In the genomic region with DNA sequence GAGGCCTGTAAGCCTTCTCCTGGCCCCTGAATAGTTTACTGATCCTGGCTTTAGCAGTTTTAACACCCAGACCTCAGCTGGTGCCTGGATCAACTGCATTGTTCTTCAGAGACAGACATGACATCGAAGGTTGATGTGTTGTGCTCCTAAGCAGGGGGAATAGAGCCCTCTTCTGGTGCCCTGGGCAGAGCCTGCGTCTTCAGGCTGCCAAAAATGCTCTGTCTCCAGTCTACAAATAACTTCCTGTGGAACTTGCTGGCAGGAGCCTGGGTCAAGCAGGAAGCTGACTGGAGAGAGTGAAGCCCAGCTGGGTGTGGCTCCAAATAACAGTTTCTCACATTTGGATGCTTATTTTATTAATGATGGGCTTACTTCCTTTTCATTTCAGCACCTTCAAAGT, we compare ENCODE assay signal across 8 mouse cellular contexts. TPM values are rescaled to one million over a fixed set of nuclear protein-coding genes. Genes with fewer than 3 reads are reported as not detected.
DNase-seq lines count a peak whose midpoint lies in the region; ATAC-seq and TF ChIP-seq lines count a peak whose summit lies in the region.
"Had no signal": no experiment of that assay in that cellular context is flagged by ENCODE, and none has a peak within 500 bp of the region (broad histone marks: within the 10 kb centered on the region; RNA-seq: fewer than 3 reads in every experiment).

No protein-coding gene starts in this region.

- peak; percentile 49 for TF ChIP-seq CTCF in stomach, postnatal 0 days (IDR thresholded peaks at IDR 0.05; ENCODE audit: low read depth)

- 12% methylated on average over 2 of the region's 2 CpGs for WGBS in liver, embryonic 12.5 days (ENCODE audit: insufficient replicate concordance)
- WGBS in stomach, postnatal 0 days, result 24% methylated on average over 2 of the region's 2 CpGs

- ATAC-seq in liver, embryonic 12.5 days, result no peak
- no peak for ATAC-seq in stomach, postnatal 0 days (ENCODE audit: low FRiP score, low TSS enrichment)

- peaks cover 63% of the 10 kb centered on the region for H3K4me1 ChIP-seq in liver, embryonic 12.5 days
- H3K4me1 ChIP-seq in stomach, postnatal 0 days (replicated peaks; ENCODE audit: control insufficient read depth, insufficient read depth), result no peaks in the 10 kb centered on the region

- H3K36me3 ChIP-seq in liver, embryonic 12.5 days, result no peaks in the 10 kb centered on the region
- no peaks in the 10 kb centered on the region for H3K36me3 ChIP-seq in stomach, postnatal 0 days (ENCODE audit: control insufficient read depth, insufficient read depth, low read length)

- no peak overlapping the region for H3K4me3 ChIP-seq in liver, embryonic 12.5 days
- no peak overlapping the region for H3K4me3 ChIP-seq in stomach, postnatal 0 days (ENCODE audit: low read depth, low read length)
- H3K4me3 ChIP-seq: erythroblast, embryonic 14.5 days had no signal

- no peaks in the 10 kb centered on the region for H3K9me3 ChIP-seq in liver, embryonic 12.5 days (replicated peaks)
- H3K9me3 ChIP-seq in stomach, postnatal 0 days (ENCODE audit: control insufficient read depth, low read length), result no peaks in the 10 kb centered on the region

- no peaks in the 10 kb centered on the region for H3K27me3 ChIP-seq in liver, embryonic 12.5 days (replicated peaks)
- H3K27me3 ChIP-seq in stomach, postnatal 0 days (ENCODE audit: control insufficient read depth, insufficient read depth, low read length), result no peaks in the 10 kb centered on the region

- TF ChIP-seq EP300 in stomach, postnatal 0 days (optimal IDR thresholded peaks at IDR 0.05), result no peak

- no peak overlapping the region for H3K4me2 ChIP-seq in liver, embryonic 12.5 days
- H3K4me2 ChIP-seq in stomach, postnatal 0 days (replicated peaks; ENCODE audit: low read depth), result no peak overlapping the region

- peak; percentile 18 for DNase-seq in ovary, postnatal 36 days (ENCODE audit: low spot score)
- DNase-seq in ovary, postnatal 14 days (ENCODE audit: low spot score), result no peak
- DNase-seq in adrenal gland, postnatal 25 days, result peak; percentile 27
- peak; percentile 70 to 88 for DNase-seq in heart, adult 18-20 months
- no peak for DNase-seq in stomach, postnatal 0 days (ENCODE audit: low spot score)
- DNase-seq in right cerebral cortex, postnatal 25 days, result no peak

- H3K27ac ChIP-seq in liver, embryonic 12.5 days, result 0 out of 2 replicates have a peak overlapping the region, but pooled peaks have one; percentile 40
- H3K27ac ChIP-seq in stomach, postnatal 0 days (replicated peaks), result no peak overlapping the region

- no peak overlapping the region for H3K9ac ChIP-seq in liver, embryonic 12.5 days
- no peak overlapping the region for H3K9ac ChIP-seq in stomach, postnatal 0 days (ENCODE audit: low read length)

RNA-seq across cellular contexts. Expression of gene Msn, which starts 37.4 kb away (rescaled TPM):
- 128 and 142 TPM in 2 replicates for total RNA-seq in adrenal gland, postnatal 25 days (2021)
- total RNA-seq in heart, adult 18-20 months (2021), result 100 to 1,000 TPM; 103 to 114 TPM
- polyA plus RNA-seq in liver, embryonic 12.5 days (2016; fragmentation: Nextera tagmentation; extraction: Ambion mirVana), result 76.7 and 79.1 TPM in 2 replicates
- 32.9 and 34.9 TPM in 2 replicates for polyA plus RNA-seq in stomach, postnatal 0 days (2015; fragmentation: Nextera tagmentation; extraction: Ambion mirVana)

Comparison
In these comparisons a context has a peak if more than half of its experiments do, and no peak if none do; other contexts are left out.
1. DNase-seq: peak in ovary, postnatal 36 days (single experiment), adrenal gland, postnatal 25 days (single experiment) and heart, adult 18-20 months (2 of 2); none in ovary, postnatal 14 days (single experiment), stomach, postnatal 0 days (single experiment) and right cerebral cortex, postnatal 25 days (single experiment).